ENCODE assay signal across 8 mouse cellular contexts in genomic region chr16:23416261-23416656, GRCm38 (mm10). TPM values are rescaled to one million over a fixed set of nuclear protein-coding genes. Genes with fewer than 3 reads are reported as not detected.
DNase-seq lines count a peak whose midpoint lies in the region; ATAC-seq and TF ChIP-seq lines count a peak whose summit lies in the region.

No protein-coding gene starts in this region.

- peak; percentile 16 for DNase-seq in brain, embryonic 14.5 days (ENCODE audit: low read depth)
- DNase-seq in gastrocnemius, postnatal 10 days: peak; percentile 51
- DNase-seq in thymus, adult 18-20 months: no peak
- DNase-seq in retina, postnatal 1 day: no peak

- no peak overlapping the region for H3K27ac ChIP-seq in hindbrain, embryonic 16.5 days (ENCODE audit: low read depth, low read length)
- H3K27ac ChIP-seq in liver, embryonic 12.5 days: no peak overlapping the region
- H3K27ac ChIP-seq in neural tube, embryonic 14.5 days (ENCODE audit: low read depth, low read length): no peak overlapping the region

- no peak for TF ChIP-seq CTCF in brain, embryonic 14.5 days (IDR thresholded peaks at IDR 0.05; ENCODE audit: borderline replicate concordance, extremely low read depth, insufficient read depth, insufficient read length)

- ATAC-seq in hindbrain, embryonic 16.5 days: no peak
- no peak for ATAC-seq in liver, embryonic 12.5 days
- peak; percentile 12; the same call in 1 of the 2 replicates for ATAC-seq in neural tube, embryonic 14.5 days (ENCODE audit: low read depth)
- no peak for ATAC-seq in megakaryocyte progenitor cell, adult 5-6 weeks (replicated peaks; ENCODE audit: poor library complexity)

- H3K4me1 ChIP-seq in hindbrain, embryonic 16.5 days (ENCODE audit: control insufficient read depth, insufficient read depth, low read depth, low read length): peaks cover 8% of the 10 kb centered on the region
- H3K4me1 ChIP-seq in liver, embryonic 12.5 days: no peaks in the 10 kb centered on the region
- peaks cover 5% of the 10 kb centered on the region for H3K4me1 ChIP-seq in neural tube, embryonic 14.5 days (ENCODE audit: control insufficient read depth, insufficient read depth, low read length)

- H3K27me3 ChIP-seq in hindbrain, embryonic 16.5 days (replicated peaks; ENCODE audit: control insufficient read depth, insufficient read depth, low read length): no peaks in the 10 kb centered on the region
- H3K27me3 ChIP-seq in liver, embryonic 12.5 days (replicated peaks): no peaks in the 10 kb centered on the region
- H3K27me3 ChIP-seq in neural tube, embryonic 14.5 days (ENCODE audit: control insufficient read depth, insufficient read depth, low read length): no peaks in the 10 kb centered on the region

- no peaks in the 10 kb centered on the region for H3K36me3 ChIP-seq in hindbrain, embryonic 16.5 days (ENCODE audit: control insufficient read depth, insufficient read depth, low read length)
- H3K36me3 ChIP-seq in liver, embryonic 12.5 days: no peaks in the 10 kb centered on the region
- no peaks in the 10 kb centered on the region for H3K36me3 ChIP-seq in neural tube, embryonic 14.5 days (ENCODE audit: control insufficient read depth, insufficient read depth, low read length)

- H3K9me3 ChIP-seq in hindbrain, embryonic 16.5 days (ENCODE audit: control insufficient read depth, low read length): no peaks in the 10 kb centered on the region
- no peaks in the 10 kb centered on the region for H3K9me3 ChIP-seq in liver, embryonic 12.5 days (replicated peaks)
- no peaks in the 10 kb centered on the region for H3K9me3 ChIP-seq in neural tube, embryonic 14.5 days (ENCODE audit: control insufficient read depth, low read length)

- H3K4me2 ChIP-seq in hindbrain, embryonic 16.5 days (ENCODE audit: low read length): peak overlapping the region; percentile 34
- H3K4me2 ChIP-seq in liver, embryonic 12.5 days: peak overlapping the region; percentile 28
- peak overlapping the region; percentile 9; the same call in 1 of the 2 replicates for H3K4me2 ChIP-seq in neural tube, embryonic 14.5 days (ENCODE audit: low read depth, low read length)

- no peak for TF ChIP-seq POLR2A in brain, embryonic 14.5 days (IDR thresholded peaks at IDR 0.05; ENCODE audit: borderline replicate concordance, extremely low read depth, insufficient read depth, insufficient read length, poor library complexity, severe bottlenecking)

- H3K4me3 ChIP-seq in hindbrain, embryonic 16.5 days (ENCODE audit: low read length): no peak overlapping the region
- no peak overlapping the region for H3K4me3 ChIP-seq in liver, embryonic 12.5 days
- H3K4me3 ChIP-seq in neural tube, embryonic 14.5 days (ENCODE audit: low read depth, low read length): no peak overlapping the region

- WGBS in hindbrain, embryonic 16.5 days: 38% methylated on average over 10 of the region's 10 CpGs
- WGBS in liver, embryonic 12.5 days (ENCODE audit: insufficient replicate concordance): 26% methylated on average over 10 of the region's 10 CpGs
- 33% methylated on average over 10 of the region's 10 CpGs for WGBS in neural tube, embryonic 14.5 days

- H3K9ac ChIP-seq in hindbrain, embryonic 16.5 days (ENCODE audit: low read depth, low read length): no peak overlapping the region
- no peak overlapping the region for H3K9ac ChIP-seq in liver, embryonic 12.5 days
- H3K9ac ChIP-seq in neural tube, embryonic 14.5 days (replicated peaks; ENCODE audit: low read depth, low read length): no peak overlapping the region

RNA-seq across cellular contexts. Expression of gene Rtp1, which starts 12.7 kb away (rescaled TPM):
- 0.10 TPM in 2 replicates for polyA plus RNA-seq in brain, embryonic 14.5 days (2012; rRNA removed)
- not detected for total RNA-seq in gastrocnemius, postnatal 10 days (2021)
- polyA plus RNA-seq in hindbrain, embryonic 16.5 days (2015; fragmentation: Nextera tagmentation; extraction: Ambion mirVana): 0.14 and 0.20 TPM in 2 replicates
- not detected in 2 replicates for polyA plus RNA-seq in liver, embryonic 12.5 days (2016; fragmentation: Nextera tagmentation; extraction: Ambion mirVana)
- polyA plus RNA-seq in neural tube, embryonic 14.5 days (2014; fragmentation: Nextera tagmentation; extraction: Ambion mirVana): 0.10 TPM in 1 of 2 replicates, not detected in the other
- not detected in 2 replicates for total RNA-seq in megakaryocyte progenitor cell, adult 5-6 weeks (2015)
- total RNA-seq in megakaryocyte progenitor cell, adult 5-6 weeks (2017): not detected in 2 replicates

Comparison
In these comparisons a context has a peak if more than half of its experiments do, and no peak if none do; other contexts are left out.
1. DNase-seq: peak in brain, embryonic 14.5 days (single experiment) and gastrocnemius, postnatal 10 days (single experiment); none in thymus, adult 18-20 months (0 of 2) and retina, postnatal 1 day (single experiment).
2. Peak in every context shown above with its lines, with median percentiles within 50 percentile points of each other: H3K4me2 ChIP-seq.